30 mouse cellular contexts compared by ENCODE assay signal in genomic region chr6:17251958-17252357, GRCm38 (mm10). TPM values are rescaled to one million over a fixed set of nuclear protein-coding genes. Genes with fewer than 3 reads are reported as not detected.
"Had no signal": no experiment of that assay in that cellular context is flagged by ENCODE, and none has a peak within 500 bp of the region (broad histone marks: within the 10 kb centered on the region; RNA-seq: fewer than 3 reads in every experiment).

No protein-coding gene starts in this region.

- H3K9me3 ChIP-seq: embryonic facial prominence, embryonic 10.5 days; embryonic facial prominence, embryonic 12.5 days; embryonic facial prominence, embryonic 13.5 days; embryonic facial prominence, embryonic 15.5 days; forebrain, embryonic 10.5 days; forebrain, embryonic 12.5 days; forebrain, embryonic 13.5 days; forebrain, embryonic 15.5 days had no signal

- H3K4me1 ChIP-seq: embryonic facial prominence, embryonic 10.5 days; embryonic facial prominence, embryonic 12.5 days; embryonic facial prominence, embryonic 13.5 days; embryonic facial prominence, embryonic 15.5 days; forebrain, embryonic 12.5 days had no signal

- H3K27me3 ChIP-seq: embryonic facial prominence, embryonic 12.5 days; embryonic facial prominence, embryonic 13.5 days; embryonic facial prominence, embryonic 15.5 days; forebrain, embryonic 12.5 days; forebrain, embryonic 13.5 days; forebrain, embryonic 15.5 days had no signal

- H3K9ac ChIP-seq: embryonic facial prominence, embryonic 12.5 days; embryonic facial prominence, embryonic 13.5 days; embryonic facial prominence, embryonic 15.5 days; forebrain, embryonic 12.5 days; forebrain, embryonic 13.5 days; forebrain, embryonic 15.5 days; forebrain, postnatal 0 days had no signal

- H3K27ac ChIP-seq: embryonic facial prominence, embryonic 10.5 days; embryonic facial prominence, embryonic 12.5 days; embryonic facial prominence, embryonic 13.5 days; embryonic facial prominence, embryonic 15.5 days; forebrain, embryonic 10.5 days; forebrain, embryonic 12.5 days; forebrain, embryonic 13.5 days; forebrain, embryonic 15.5 days; gastrocnemius, adult 2 months; heart, adult 2 months had no signal

- DNase-seq: cerebellum, adult 2 months; cerebellum, adult 8-10 months; cerebellum, adult 9-10 months; cerebellum, adult 9-11 months; cerebellum, postnatal 10 days; cerebellum, postnatal 14 days; cerebellum, postnatal 25 days; cerebellum, postnatal 36 days; embryo, embryonic 11 days; forebrain, postnatal 0 days; gastrocnemius, adult 2 months; gastrocnemius, postnatal 10 days; gastrocnemius, postnatal 14 days; gastrocnemius, postnatal 25 days; gastrocnemius, postnatal 36 days; heart, adult 18-20 months; heart, adult 2 months had no signal

- H3K4me3 ChIP-seq: embryonic facial prominence, embryonic 10.5 days; embryonic facial prominence, embryonic 12.5 days; embryonic facial prominence, embryonic 13.5 days; embryonic facial prominence, embryonic 15.5 days; erythroblast, embryonic 14.5 days; forebrain, embryonic 10.5 days; forebrain, embryonic 12.5 days; forebrain, embryonic 13.5 days; forebrain, embryonic 15.5 days; gastrocnemius, adult 2 months; heart, adult 2 months had no signal

- ATAC-seq: forebrain, embryonic 13.5 days; forebrain, embryonic 14.5 days; forebrain, embryonic 15.5 days; forebrain, embryonic 16.5 days; forebrain, postnatal 0 days had no signal

- H3K36me3 ChIP-seq: embryonic facial prominence, embryonic 10.5 days; embryonic facial prominence, embryonic 12.5 days; embryonic facial prominence, embryonic 13.5 days; embryonic facial prominence, embryonic 15.5 days; forebrain, embryonic 10.5 days; forebrain, embryonic 12.5 days; forebrain, embryonic 15.5 days had no signal

- H3K4me2 ChIP-seq: embryonic facial prominence, embryonic 12.5 days; embryonic facial prominence, embryonic 13.5 days; embryonic facial prominence, embryonic 15.5 days; forebrain, embryonic 12.5 days; forebrain, embryonic 13.5 days; forebrain, embryonic 15.5 days had no signal

RNA-seq across cellular contexts. Expression of gene Cav2, which starts 29.0 kb away (rescaled TPM):
- polyA plus RNA-seq: erythroblast, embryonic 14.5 days had no signal

RNA-seq across cellular contexts. Expression of gene Cav1, which starts 54.2 kb away (rescaled TPM):
- total RNA-seq: common myeloid progenitor, adult 5-6 weeks; granulocyte monocyte progenitor cell, adult 5-6 weeks had no signal
- polyA plus RNA-seq: erythroblast, embryonic 14.5 days had no signal
